Mouse (Mus musculus) liver (tissue): ENCODE results near the gene Midn.

ENCODE experiments used
- DNase-seq: peaks from one replicate; pipeline ENCODE4 v3.0.0-alpha.2; 2020; ENCODE audit warnings: mixed read lengths

Midn gene

GRCm38 (mm10) chr10:80196778-80197581 is 48.9 kb downstream of the Midn start:
- no peak for DNase-seq

GRCm38 (mm10) chr10:80199440-80200008 is 51.5 kb downstream of the Midn start:
- DNase-seq, result peak; percentile 83

GRCm38 (mm10) chr10:80200485-80200884 is 52.4 kb downstream of the Midn start:
- no peak for DNase-seq

- no peak for DNase-seq
These were observed 56.0 kb downstream of the Midn start for GRCm38 (mm10) chr10:80204055-80204454.

- no peak for DNase-seq
These were observed 59.1 kb downstream of the Midn start for GRCm38 (mm10) chr10:80207201-80207600.

- DNase-seq, result no peak
These were observed 59.6 kb downstream of the Midn start for GRCm38 (mm10) chr10:80207676-80208075.
